Mouse (Mus musculus): ENCODE results near the gene D430041D05Rik.

DNA sequence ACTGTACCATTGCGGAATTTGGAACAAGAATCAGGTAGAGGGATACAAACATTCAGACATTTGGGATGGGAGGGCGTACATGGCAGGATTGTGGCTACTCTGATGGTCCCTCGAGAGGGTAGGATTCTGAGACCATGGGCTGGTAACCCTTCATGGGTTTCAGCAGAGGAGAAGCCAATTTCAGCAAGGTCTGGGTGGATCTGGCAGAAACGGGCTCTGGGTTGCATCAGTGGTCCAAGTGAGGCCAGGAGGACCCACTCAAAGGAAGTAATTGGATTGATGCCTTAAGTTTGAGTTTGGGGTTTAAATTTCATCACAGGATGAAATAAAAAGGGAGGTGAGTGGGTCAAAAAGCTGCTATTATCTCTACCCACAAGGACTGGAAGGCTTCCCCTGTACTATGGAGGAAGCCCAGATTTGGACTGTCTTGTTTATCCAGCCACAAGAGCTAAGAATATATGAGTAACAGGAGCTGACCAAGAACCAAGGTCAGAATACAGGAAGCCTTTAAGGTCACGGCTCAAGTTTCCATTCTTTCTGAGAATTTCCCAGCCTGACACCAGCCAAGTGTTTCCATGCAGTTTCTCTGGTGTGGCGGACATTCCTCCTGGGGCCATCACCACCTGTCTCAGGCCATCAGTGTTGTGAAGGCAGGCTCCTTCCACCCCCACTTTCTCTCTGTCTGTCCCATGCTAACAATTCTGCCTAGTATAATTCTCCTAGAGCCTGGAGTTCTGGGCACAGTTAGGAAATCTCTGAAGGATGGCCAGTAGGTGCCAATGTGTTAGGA lies 260.0 kb downstream of the D430041D05Rik start:
- TF ChIP-seq HCFC1 (IDR thresholded peaks at IDR 0.05; ENCODE audit: borderline replicate concordance, insufficient read depth, low read length): no peak
- no peak for TF ChIP-seq CHD2 (IDR thresholded peaks at IDR 0.05; ENCODE audit: low read depth, low read length)
- no peak for TF ChIP-seq ZC3H11A (IDR thresholded peaks at IDR 0.05; ENCODE audit: borderline replicate concordance, low read depth, low read length)
- TF ChIP-seq MAFK (IDR thresholded peaks at IDR 0.05; ENCODE audit: insufficient read depth, low read depth, low read length): no peak
- TF ChIP-seq ZNF384 (IDR thresholded peaks at IDR 0.05; ENCODE audit: low read depth, low read length): no peak

Data from ES-E14 (cell line).